Mouse (Mus musculus): ENCODE results near the gene Ptgfrn. TPM values are rescaled to one million over a fixed set of nuclear protein-coding genes. Genes with fewer than 3 reads are reported as not detected.

Ptgfrn gene
- 10 to 100 TPM in 1 of 2 experiments, 1 to 10 TPM in 1; 3.4 to 44.6 TPM for polyA plus RNA-seq (2012; fragmentation: generic; extraction: Trizol)

DNA sequence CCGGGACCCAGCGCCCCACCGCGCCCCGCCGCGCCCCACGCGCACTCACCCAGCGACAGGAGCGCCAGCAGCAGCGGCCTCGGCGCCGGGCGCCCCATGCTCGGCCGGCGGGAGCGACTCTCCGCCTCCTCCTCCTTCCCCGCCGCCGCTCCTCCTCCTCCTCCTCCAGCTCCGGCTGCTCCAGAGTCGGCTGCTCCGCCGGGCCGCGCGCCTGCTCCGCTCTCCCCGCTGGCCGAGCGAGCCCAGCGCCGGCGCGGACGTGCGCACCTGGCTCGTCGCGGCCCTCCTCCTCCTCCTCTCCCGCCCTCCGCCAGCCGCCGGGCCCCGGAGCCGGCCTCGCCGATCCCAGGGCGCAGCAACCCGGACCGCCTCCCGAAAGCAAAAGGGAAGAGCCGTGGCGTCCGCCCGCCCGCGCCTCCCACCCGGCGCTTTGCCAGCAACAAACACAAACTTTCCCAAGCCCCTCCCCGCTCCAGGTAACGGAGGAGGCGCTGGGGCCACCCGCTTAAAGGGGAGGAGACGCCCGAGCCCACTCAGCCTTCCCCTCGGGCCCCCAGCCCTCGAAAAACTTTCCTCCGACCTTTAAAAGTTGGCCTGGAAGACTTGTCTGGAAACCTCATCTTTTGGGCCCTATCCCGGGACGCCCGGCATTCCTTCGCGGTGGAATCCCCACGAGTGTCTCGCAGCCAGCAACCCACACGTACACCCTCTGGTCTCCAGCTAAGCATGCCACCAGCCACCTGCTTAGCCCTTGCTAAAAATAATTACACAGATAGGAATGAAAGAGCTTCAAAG, at the start of gene Ptgfrn:
TSS of gene Ptgfrn (minus strand) at position 236 of the 795 bp plus-strand sequence.

DNA sequence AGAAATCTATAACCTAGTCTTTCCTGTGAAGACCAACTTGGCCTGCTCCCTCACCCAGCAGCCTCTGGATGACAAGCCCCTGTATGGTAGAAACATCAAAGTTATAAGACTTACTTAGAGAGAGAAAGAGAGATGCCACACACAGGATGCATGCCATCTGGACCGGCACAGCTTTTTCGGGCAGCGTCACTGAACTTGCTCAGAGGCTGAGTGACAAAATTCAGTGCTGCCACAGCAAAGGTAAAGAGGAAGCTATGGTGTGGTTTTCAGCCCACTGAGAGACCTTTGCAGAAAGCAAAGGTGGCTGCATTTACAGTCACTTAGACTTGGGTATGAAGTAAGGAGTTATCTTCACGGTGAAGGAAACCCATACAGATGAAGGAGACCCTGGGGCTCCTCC, 80.7 kb downstream of the Ptgfrn start, which contains the start of gene Cd101:
TSS of gene Cd101 (minus strand) at position 218 of the 400 bp plus-strand sequence.

Other genes with a start within 250 kb of the Ptgfrn start
- 10 to 100 TPM in 1 of 2 experiments, 1 to 10 TPM in 1; 3.9 to 12.0 TPM for gene Trim45, start 188.1 kb downstream of the Ptgfrn start, polyA plus RNA-seq (2012; fragmentation: generic; extraction: Trizol)
- gene Ttf2, start 140.6 kb downstream of the Ptgfrn start, polyA plus RNA-seq (2012; fragmentation: generic; extraction: Trizol) = 1 to 10 TPM; 2.2 to 5.1 TPM
- gene Cd101, start 80.7 kb downstream of the Ptgfrn start, polyA plus RNA-seq (2012; fragmentation: generic; extraction: Trizol) = under 1 TPM in 1 of 2 experiments, not detected in 1; 0.02 TPM
- gene Cd2, start 177.7 kb upstream of the Ptgfrn start, polyA plus RNA-seq (2012; fragmentation: generic; extraction: Trizol) = not detected

Data from C3H10T1/2 (cell line).